Mouse (Mus musculus): ENCODE results near the gene Crp.

DNA sequence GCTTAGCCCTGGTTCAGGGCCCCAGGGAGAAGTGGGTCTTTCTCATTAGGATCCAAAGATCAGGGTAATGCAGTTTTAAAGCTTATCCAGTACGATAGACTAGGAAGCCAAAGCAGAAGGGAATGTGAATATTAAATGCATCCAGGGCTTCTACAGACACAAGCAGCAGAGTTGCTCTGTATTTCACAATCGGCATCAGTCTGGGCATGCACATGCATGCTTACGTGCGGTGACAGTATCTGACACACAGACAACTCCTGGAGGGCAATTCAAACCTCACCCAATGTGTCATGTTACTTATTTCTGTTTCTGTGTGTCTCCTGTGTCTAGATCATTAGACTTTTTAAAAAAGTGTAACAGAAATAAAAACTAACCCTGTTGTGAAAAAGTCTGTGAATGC is 17.1 kb upstream of the Crp start:
- TF ChIP-seq JUND (IDR thresholded peaks at IDR 0.05; ENCODE audit: low read depth, low read length) (no peak), POLR2A (IDR thresholded peaks at IDR 0.05; ENCODE audit: control insufficient read depth in 1 of 2, insufficient read depth in 1 of 2, low read depth in 1 of 2, low read length in 2 of 2, poor library complexity in 1 of 2) (no peak), CTCF (IDR thresholded peaks at IDR 0.05 in 2 of 3, conservative IDR thresholded peaks at IDR 0.05 in 1 of 3; ENCODE audit: control insufficient read depth in 1 of 3, insufficient read depth in 1 of 3, low read depth in 2 of 3, low read length in 3 of 3, poor library complexity in 1 of 3, severe bottlenecking in 1 of 3) (no peak), BHLHE40 (IDR thresholded peaks at IDR 0.05; ENCODE audit: borderline replicate concordance, low read depth, low read length) (no peak), TBP (IDR thresholded peaks at IDR 0.05; ENCODE audit: low read depth, low read length) (no peak), RCOR1 (IDR thresholded peaks at IDR 0.05; ENCODE audit: low read depth, low read length) (no peak), POLR2AphosphoS2 (IDR thresholded peaks at IDR 0.05; ENCODE audit: low read length) (no peak), ZMIZ1 (IDR thresholded peaks at IDR 0.05; ENCODE audit: low read depth, low read length) (no peak), ZC3H11A (IDR thresholded peaks at IDR 0.05; ENCODE audit: low read depth, low read length) (no peak), RAD21 (IDR thresholded peaks at IDR 0.05; ENCODE audit: low read depth, low read length) (no peak)
